Mouse (Mus musculus): Measurements from ENCODE around the gene Tbx1. TPM values are rescaled to one million over a fixed set of nuclear protein-coding genes. Genes with fewer than 3 reads are reported as not detected.

The Tbx1 gene
- polyA plus RNA-seq, 1 experiment: not detected

- Histone ChIP-seq H3K4me3 (replicated peaks; ENCODE audit: control insufficient read depth, low read depth, low read length) (no peak overlapping the region), H3K27ac (ENCODE audit: control insufficient read depth, insufficient read depth, low read depth, low read length, poor library complexity) (no peak overlapping the region), H3K4me1 (ENCODE audit: control insufficient read depth, insufficient read depth, low read length) (no peaks in the 10 kb centered on the region)
- TF ChIP-seq CTCF (IDR thresholded peaks at IDR 0.05; ENCODE audit: control insufficient read depth, insufficient read depth, low read length): no peak
- no peak for TF ChIP-seq POLR2A (IDR thresholded peaks at IDR 0.05; ENCODE audit: borderline replicate concordance, control insufficient read depth, low read depth, low read length)
- 70% methylated on average over 9 of the region's 9 CpGs for WGBS
Measured at GRCm38 (mm10) chr16:18589080-18589621, 1.3 kb downstream of the Tbx1 start.

GRCm38 (mm10) chr16:18588738-18589055, 1.8 kb downstream of the Tbx1 start:
- Histone ChIP-seq H3K4me1 (ENCODE audit: control insufficient read depth, insufficient read depth, low read length) (no peaks in the 10 kb centered on the region), H3K27ac (ENCODE audit: control insufficient read depth, insufficient read depth, low read depth, low read length, poor library complexity) (no peak overlapping the region; the same call in 1 of the 2 replicates), H3K4me3 (replicated peaks; ENCODE audit: control insufficient read depth, low read depth, low read length) (no peak overlapping the region)
- no peak for TF ChIP-seq POLR2A (IDR thresholded peaks at IDR 0.05; ENCODE audit: borderline replicate concordance, control insufficient read depth, low read depth, low read length)
- no peak for TF ChIP-seq CTCF (IDR thresholded peaks at IDR 0.05; ENCODE audit: control insufficient read depth, insufficient read depth, low read length)
- WGBS: 13% methylated on average over 31 of the region's 31 CpGs

GRCm38 (mm10) chr16:18587847-18588737, 2.4 kb downstream of the Tbx1 start:
- H3K27ac ChIP-seq (ENCODE audit: control insufficient read depth, insufficient read depth, low read depth, low read length, poor library complexity): no peak overlapping the region; the same call in 1 of the 2 replicates
- no peak for TF ChIP-seq POLR2A (IDR thresholded peaks at IDR 0.05; ENCODE audit: borderline replicate concordance, control insufficient read depth, low read depth, low read length)
- TF ChIP-seq CTCF (IDR thresholded peaks at IDR 0.05; ENCODE audit: control insufficient read depth, insufficient read depth, low read length): no peak
- H3K4me3 ChIP-seq (replicated peaks; ENCODE audit: control insufficient read depth, low read depth, low read length): no peak overlapping the region
- no peaks in the 10 kb centered on the region for H3K4me1 ChIP-seq (ENCODE audit: control insufficient read depth, insufficient read depth, low read length)
- 7% methylated on average over 57 of the region's 57 CpGs for WGBS

- WGBS: 2% methylated on average over 48 of the region's 62 CpGs
- TF ChIP-seq CTCF (IDR thresholded peaks at IDR 0.05; ENCODE audit: control insufficient read depth, insufficient read depth, low read length) (no peak), POLR2A (IDR thresholded peaks at IDR 0.05; ENCODE audit: borderline replicate concordance, control insufficient read depth, low read depth, low read length) (no peak)
- Histone ChIP-seq H3K4me1 (ENCODE audit: control insufficient read depth, insufficient read depth, low read length) (no peaks in the 10 kb centered on the region), H3K4me3 (replicated peaks; ENCODE audit: control insufficient read depth, low read depth, low read length) (no peak overlapping the region), H3K27ac (ENCODE audit: control insufficient read depth, insufficient read depth, low read depth, low read length, poor library complexity) (no peak overlapping the region; the same call in 1 of the 2 replicates)
Measured at GRCm38 (mm10) chr16:18586906-18587546, 3.4 kb downstream of the Tbx1 start.

- Histone ChIP-seq H3K27ac (ENCODE audit: control insufficient read depth, insufficient read depth, low read depth, low read length, poor library complexity) (no peak overlapping the region; the same call in 1 of the 2 replicates), H3K4me3 (replicated peaks; ENCODE audit: control insufficient read depth, low read depth, low read length) (no peak overlapping the region), H3K4me1 (ENCODE audit: control insufficient read depth, insufficient read depth, low read length) (no peaks in the 10 kb centered on the region)
- no peak for TF ChIP-seq POLR2A (IDR thresholded peaks at IDR 0.05; ENCODE audit: borderline replicate concordance, control insufficient read depth, low read depth, low read length)
- TF ChIP-seq CTCF (IDR thresholded peaks at IDR 0.05; ENCODE audit: control insufficient read depth, insufficient read depth, low read length): no peak
- WGBS: 7% methylated on average over 83 of the region's 83 CpGs
Measured at GRCm38 (mm10) chr16:18586076-18586905, 4.2 kb downstream of the Tbx1 start.

- WGBS: 40% methylated on average over 10 of the region's 10 CpGs
- Histone ChIP-seq H3K4me3 (replicated peaks; ENCODE audit: control insufficient read depth, low read depth, low read length) (no peak overlapping the region), H3K27ac (ENCODE audit: control insufficient read depth, insufficient read depth, low read depth, low read length, poor library complexity) (no peak overlapping the region), H3K4me1 (ENCODE audit: control insufficient read depth, insufficient read depth, low read length) (no peaks in the 10 kb centered on the region)
- TF ChIP-seq POLR2A (IDR thresholded peaks at IDR 0.05; ENCODE audit: borderline replicate concordance, control insufficient read depth, low read depth, low read length): no peak
- TF ChIP-seq CTCF (IDR thresholded peaks at IDR 0.05; ENCODE audit: control insufficient read depth, insufficient read depth, low read length): no peak
Measured at GRCm38 (mm10) chr16:18585676-18586075, 4.8 kb downstream of the Tbx1 start.

GRCm38 (mm10) chr16:18584901-18585510, 5.5 kb downstream of the Tbx1 start:
- Histone ChIP-seq H3K4me1 (ENCODE audit: control insufficient read depth, insufficient read depth, low read length) (no peaks in the 10 kb centered on the region), H3K4me3 (replicated peaks; ENCODE audit: control insufficient read depth, low read depth, low read length) (no peak overlapping the region), H3K27ac (ENCODE audit: control insufficient read depth, insufficient read depth, low read depth, low read length, poor library complexity) (no peak overlapping the region)
- 70% methylated on average over 10 of the region's 10 CpGs for WGBS
- TF ChIP-seq CTCF (IDR thresholded peaks at IDR 0.05; ENCODE audit: control insufficient read depth, insufficient read depth, low read length) (no peak), POLR2A (IDR thresholded peaks at IDR 0.05; ENCODE audit: borderline replicate concordance, control insufficient read depth, low read depth, low read length) (no peak)

All from bone marrow, adult 2 months (tissue).